Mouse (Mus musculus) hindbrain, embryonic 11.5 days (tissue): ENCODE results near the gene Brk1. TPM values are rescaled to one million over a fixed set of nuclear protein-coding genes. Genes with fewer than 3 reads are reported as not detected.

Experiments
- ATAC-seq: fragments of 200-750 bp; cut with Nextera tagmentation; 2 replicates; pipeline ENCODE4 v1.8.0; 2017; ENCODE audit warnings: mild to moderate bottlenecking, moderate TSS enrichment, moderate library complexity; ENCODE audit not compliant: low FRiP score
- DNase-seq: peaks from one replicate; pipeline ENCODE4 v3.0.0-alpha.2; 2015; ENCODE audit warnings: low spot score
- H3K27ac ChIP-seq: fragments of 300-500 bp; sonication (generic); 2 replicates; pipeline ENCODE4 v1.5.1; 2014; ENCODE audit warnings: mild to moderate bottlenecking, low read depth, low read length
- H3K27me3 ChIP-seq: fragments of 300-500 bp; sonication (generic); 2 replicates; pipeline ENCODE4 v1.6.1; 2014; ENCODE audit warnings: mild to moderate bottlenecking, low read length, moderate library complexity, mixed read lengths; ENCODE audit not compliant: control insufficient read depth, insufficient read depth
- H3K36me3 ChIP-seq: fragments of 300-500 bp; sonication (generic); 2 replicates; pipeline ENCODE4 v1.6.1; 2014; ENCODE audit warnings: mild to moderate bottlenecking, low read length, moderate library complexity, mixed read lengths; ENCODE audit not compliant: control insufficient read depth, insufficient read depth
- H3K4me1 ChIP-seq: fragments of 300-500 bp; sonication (generic); replicated peaks from 2 replicates; pipeline ENCODE4 v1.6.1; 2014; ENCODE audit warnings: low read length, mixed read lengths; ENCODE audit not compliant: control insufficient read depth, insufficient read depth
- H3K4me2 ChIP-seq: fragments of 300-500 bp; sonication (generic); replicated peaks from 2 replicates; pipeline ENCODE4 v1.6.1; 2014; ENCODE audit warnings: mild to moderate bottlenecking, low read depth, low read length
- H3K4me3 ChIP-seq: fragments of 300-500 bp; sonication (generic); 2 replicates; pipeline ENCODE4 v1.5.1; 2014; ENCODE audit warnings: low read depth, low read length
- H3K9ac ChIP-seq: fragments of 300-500 bp; sonication (generic); 2 replicates; pipeline ENCODE4 v1.6.1; 2014; ENCODE audit warnings: low read depth, low read length
- H3K9me3 ChIP-seq: fragments of 300-500 bp; sonication (generic); 2 replicates; pipeline ENCODE4 v1.6.1; 2016; ENCODE audit warnings: low read length; ENCODE audit not compliant: control insufficient read depth
- WGBS: fragments of 180-500 bp; shearing (Covaris S2); extraction: QIAGEN DNeasy Blood & Tissue Kit; methylation state at CpG from one replicate; pipeline ENCODE4 v1.1.7; 2014; 5-methylcytosine and 5-hydroxymethylcytosine counted together
- polyA plus RNA-seq: library from polyadenylated mRNA; unstranded; fragments of >200 nt; fragmentation: Nextera tagmentation; extraction: Ambion mirVana; gene quantifications from 2 replicates; pipeline ENCODE4 v1.2.1, GENCODE M21; 2014

Brk1 gene
- polyA plus RNA-seq: 221 and 224 TPM in 2 replicates

DNA sequence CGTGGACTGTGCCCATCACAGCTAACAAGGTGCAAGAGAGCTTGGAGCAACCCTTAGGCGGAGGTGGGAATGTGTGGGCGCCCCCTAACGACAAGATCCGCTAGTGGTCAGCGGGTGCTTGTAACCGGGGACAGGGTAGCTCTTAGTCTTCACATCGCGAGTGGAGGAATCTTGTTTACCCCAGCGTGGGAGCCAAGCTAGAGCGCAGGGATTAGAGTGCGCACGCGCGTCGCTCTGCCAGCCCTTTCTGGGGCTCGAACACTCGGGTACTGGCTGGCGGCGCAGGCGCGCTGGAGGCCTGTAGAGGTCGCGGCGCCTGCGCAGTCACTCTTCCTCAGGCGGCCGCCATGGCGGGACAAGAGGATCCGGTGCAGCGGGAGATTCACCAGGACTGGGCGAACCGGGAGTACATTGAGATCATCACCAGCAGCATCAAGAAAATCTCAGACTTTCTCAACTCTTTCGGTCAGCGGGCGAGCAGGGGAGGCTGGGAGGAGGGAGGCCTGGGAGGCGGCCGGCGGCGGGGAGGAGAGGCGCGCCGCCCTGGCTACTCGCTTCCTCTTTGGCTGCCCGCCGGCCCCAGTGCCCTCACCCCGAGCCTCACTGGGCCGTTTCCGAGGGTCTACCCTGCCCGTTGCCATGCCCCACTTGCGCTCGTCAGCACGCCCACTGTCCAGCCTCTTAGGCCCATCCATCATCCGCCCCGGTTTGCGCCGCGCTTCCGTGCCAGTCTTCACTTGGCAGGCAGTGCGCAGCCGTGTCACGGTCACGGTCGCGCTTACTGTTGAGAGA is at the start of gene Brk1:
Gene Brk1, plus strand, starts transcription at position 341 of the 792 bp plus-strand sequence.
- DNase-seq: peak; percentile 95
- Histone ChIP-seq H3K9me3 (no peaks in the 10 kb centered on the region), H3K27me3 (no peaks in the 10 kb centered on the region), H3K4me1 (no peaks in the 10 kb centered on the region), H3K4me3 (peak within 1 kb of the TSS; percentile 92), H3K27ac (peak within 1 kb of the TSS; percentile 74), H3K4me2 (peak within 1 kb of the TSS; percentile 63), H3K9ac (peak within 1 kb of the TSS; percentile 91), H3K36me3 (no peaks in the 10 kb centered on the region)
- 1% methylated on average over 63 of the region's 65 CpGs for WGBS
- peak; percentile 93 for ATAC-seq

- H3K27ac ChIP-seq: no peak overlapping the region
- H3K9ac ChIP-seq: no peak overlapping the region
- H3K4me2 ChIP-seq: no peak overlapping the region
- 82% methylated on average over 6 of the region's 6 CpGs for WGBS
- no peaks in the 10 kb centered on the region for H3K9me3 ChIP-seq
- no peaks in the 10 kb centered on the region for H3K27me3 ChIP-seq
- no peaks in the 10 kb centered on the region for H3K36me3 ChIP-seq
- no peak for ATAC-seq
- no peaks in the 10 kb centered on the region for H3K4me1 ChIP-seq
- no peak overlapping the region for H3K4me3 ChIP-seq
- DNase-seq: no peak
Measured at GRCm38 (mm10) chr6:113559736-113560135, 44.8 kb upstream of the Brk1 start.

GRCm38 (mm10) chr6:113564557-113564956 is 40.0 kb upstream of the Brk1 start:
- Histone ChIP-seq H3K4me1 (no peaks in the 10 kb centered on the region), H3K27me3 (no peaks in the 10 kb centered on the region), H3K27ac (no peak overlapping the region), H3K4me3 (no peak overlapping the region), H3K4me2 (no peak overlapping the region), H3K36me3 (no peaks in the 10 kb centered on the region), H3K9ac (no peak overlapping the region), H3K9me3 (no peaks in the 10 kb centered on the region)
- WGBS: 96% methylated on average over 1 of the region's 1 CpGs
- ATAC-seq (no peak), DNase-seq (no peak)

DNA sequence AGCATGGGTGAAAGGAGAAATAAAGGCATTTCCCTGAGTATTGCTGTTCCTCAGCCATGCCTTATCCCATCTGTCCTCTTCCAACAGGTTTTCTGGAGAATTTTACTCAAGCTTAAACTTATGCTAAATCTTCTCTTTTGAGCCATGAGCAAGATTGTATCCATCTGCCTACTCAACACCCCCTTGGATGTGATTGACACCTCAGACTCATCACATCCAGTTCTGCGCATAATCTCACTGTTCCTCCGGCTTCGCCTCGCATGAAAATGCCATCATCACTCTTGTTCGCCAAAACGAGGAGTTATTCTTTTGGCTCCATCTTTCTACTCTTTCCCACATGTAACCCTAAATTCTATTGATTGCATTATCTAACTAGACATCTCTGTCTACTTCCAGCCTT is 28.5 kb upstream of the Brk1 start:
- Histone ChIP-seq H3K4me3 (no peak overlapping the region), H3K9ac (no peak overlapping the region), H3K36me3 (no peaks in the 10 kb centered on the region), H3K4me1 (no peaks in the 10 kb centered on the region), H3K9me3 (no peaks in the 10 kb centered on the region), H3K27me3 (no peaks in the 10 kb centered on the region), H3K27ac (no peak overlapping the region), H3K4me2 (no peak overlapping the region)
- ATAC-seq: no peak
- DNase-seq: no peak
- WGBS: 98% methylated on average over 6 of the region's 6 CpGs

DNA sequence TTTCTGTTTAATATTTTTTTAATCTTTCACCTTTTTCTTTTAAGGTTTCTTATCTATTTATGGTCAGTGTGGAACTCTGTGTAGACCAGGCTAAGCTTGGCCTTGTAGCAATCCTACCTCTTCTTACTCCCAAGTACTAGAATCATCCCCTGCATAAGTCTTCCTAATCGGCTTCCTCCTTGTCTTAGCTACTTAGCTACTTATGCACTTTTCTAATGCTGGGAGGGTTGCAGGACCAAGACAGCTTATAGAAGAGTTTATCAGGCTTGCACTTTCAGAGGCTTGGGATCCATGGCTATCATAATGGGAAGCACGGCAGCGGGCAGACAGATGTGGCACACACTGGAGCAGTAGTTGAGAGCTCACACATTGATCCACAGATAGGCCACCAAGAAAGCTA is 25.3 kb upstream of the Brk1 start:
- no peak overlapping the region for H3K4me2 ChIP-seq
- no peaks in the 10 kb centered on the region for H3K27me3 ChIP-seq
- DNase-seq (no peak), ATAC-seq (no peak)
- H3K9ac ChIP-seq: no peak overlapping the region
- no peaks in the 10 kb centered on the region for H3K9me3 ChIP-seq
- H3K4me1 ChIP-seq: no peaks in the 10 kb centered on the region
- no peak overlapping the region for H3K27ac ChIP-seq
- H3K4me3 ChIP-seq: no peak overlapping the region
- 93% methylated on average over 3 of the region's 3 CpGs for WGBS
- no peaks in the 10 kb centered on the region; the same call in 1 of the 2 replicates for H3K36me3 ChIP-seq

DNA sequence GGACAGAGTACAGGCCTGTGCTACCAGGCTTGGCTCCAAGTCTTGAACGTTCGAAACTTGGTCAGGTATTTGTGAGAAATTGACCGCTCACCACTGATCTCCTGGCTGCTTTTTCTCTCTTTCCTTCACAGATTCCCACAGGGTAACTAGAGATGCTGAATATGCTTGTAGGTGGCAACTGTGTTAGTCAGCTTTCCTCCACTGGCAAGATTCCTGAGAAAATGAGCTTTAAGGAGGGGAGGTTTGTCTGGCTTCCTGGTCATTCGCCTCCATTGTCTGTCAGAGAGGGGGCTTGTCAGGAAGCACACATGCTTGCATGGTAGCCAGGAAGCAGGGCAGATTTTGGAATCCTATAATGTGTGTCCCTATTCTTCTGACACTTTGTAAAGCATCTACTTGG is 21.5 kb upstream of the Brk1 start:
- no peaks in the 10 kb centered on the region for H3K4me1 ChIP-seq
- no peak for DNase-seq
- WGBS: 91% methylated on average over 4 of the region's 4 CpGs
- no peak for ATAC-seq
- no peak overlapping the region for H3K9ac ChIP-seq
- no peaks in the 10 kb centered on the region for H3K27me3 ChIP-seq
- no peaks in the 10 kb centered on the region; the same call in 1 of the 2 replicates for H3K36me3 ChIP-seq
- no peaks in the 10 kb centered on the region for H3K9me3 ChIP-seq
- no peak overlapping the region for H3K4me3 ChIP-seq
- no peak overlapping the region for H3K27ac ChIP-seq
- no peak overlapping the region for H3K4me2 ChIP-seq

GRCm38 (mm10) chr6:113585065-113585464 is 19.5 kb upstream of the Brk1 start:
- Histone ChIP-seq H3K27ac (no peak overlapping the region), H3K9me3 (no peaks in the 10 kb centered on the region), H3K4me3 (no peak overlapping the region), H3K4me2 (no peak overlapping the region), H3K27me3 (no peaks in the 10 kb centered on the region), H3K4me1 (no peaks in the 10 kb centered on the region), H3K36me3 (no peaks in the 10 kb centered on the region; the same call in 1 of the 2 replicates), H3K9ac (no peak overlapping the region)
- ATAC-seq (no peak), DNase-seq (no peak)
- WGBS: 91% methylated on average over 5 of the region's 5 CpGs

- no peak overlapping the region for H3K4me3 ChIP-seq
- H3K36me3 ChIP-seq: no peaks in the 10 kb centered on the region; the same call in 1 of the 2 replicates
- no peaks in the 10 kb centered on the region for H3K9me3 ChIP-seq
- DNase-seq (no peak), ATAC-seq (no peak)
- 77% methylated on average over 5 of the region's 5 CpGs for WGBS
- H3K4me2 ChIP-seq: no peak overlapping the region
- no peak overlapping the region for H3K27ac ChIP-seq
- H3K9ac ChIP-seq: no peak overlapping the region
- no peaks in the 10 kb centered on the region for H3K27me3 ChIP-seq
- H3K4me1 ChIP-seq: no peaks in the 10 kb centered on the region
Measured at GRCm38 (mm10) chr6:113586466-113587183, 17.9 kb upstream of the Brk1 start.
